Mouse (Mus musculus): ENCODE measurements around the gene Nmbr.

The Nmbr gene

GRCm38 (mm10) chr10:14705072-14706066 is at the start of gene Nmbr, which contains the start of gene Vta1:
Gene Nmbr, plus strand, starts transcription at chr10:14705591.
Gene Vta1, minus strand, starts transcription at chr10:14705560.
- peak; percentile 96 for DNase-seq (ENCODE audit: low spot score)

- DNase-seq (ENCODE audit: low spot score), result no peak
Measured at GRCm38 (mm10) chr10:14660875-14661274, 44.5 kb upstream of the Nmbr start.

GRCm38 (mm10) chr10:14666147-14666546 is 39.2 kb upstream of the Nmbr start:
- no peak for DNase-seq (ENCODE audit: low spot score)

- no peak for DNase-seq (ENCODE audit: low spot score)
Measured at GRCm38 (mm10) chr10:14685663-14686062, 19.7 kb upstream of the Nmbr start.

- DNase-seq (ENCODE audit: low spot score), result no peak
Measured at GRCm38 (mm10) chr10:14688785-14689442, 16.5 kb upstream of the Nmbr start.

GRCm38 (mm10) chr10:14690349-14690748 is 15.0 kb upstream of the Nmbr start:
- DNase-seq (ENCODE audit: low spot score), result no peak

GRCm38 (mm10) chr10:14703239-14703638 is 2.2 kb upstream of the Nmbr start:
- no peak for DNase-seq (ENCODE audit: low spot score)

GRCm38 (mm10) chr10:14703830-14704420 is 1.5 kb upstream of the Nmbr start:
- DNase-seq (ENCODE audit: low spot score), result no peak

GRCm38 (mm10) chr10:14718114-14718513 is 12.7 kb downstream of the Nmbr start, which contains the start of gene Gje1:
Gene Gje1, minus strand, starts transcription at chr10:14718214.
- no peak for DNase-seq (ENCODE audit: low spot score)

GRCm38 (mm10) chr10:14725671-14726070 is 20.3 kb downstream of the Nmbr start:
- no peak for DNase-seq (ENCODE audit: low spot score)

- no peak for DNase-seq (ENCODE audit: low spot score)
Measured at GRCm38 (mm10) chr10:14734285-14734684, 28.9 kb downstream of the Nmbr start.

- no peak for DNase-seq (ENCODE audit: low spot score)
Measured at GRCm38 (mm10) chr10:14759665-14760558, 54.5 kb downstream of the Nmbr start.

GRCm38 (mm10) chr10:14760618-14761017 is 55.2 kb downstream of the Nmbr start:
- DNase-seq (ENCODE audit: low spot score), result no peak

- no peak for DNase-seq (ENCODE audit: low spot score)
Measured at GRCm38 (mm10) chr10:14770227-14770910, 65.0 kb downstream of the Nmbr start.

- DNase-seq (ENCODE audit: low spot score), result no peak
Measured at GRCm38 (mm10) chr10:14774499-14774898, 69.1 kb downstream of the Nmbr start.

GRCm38 (mm10) chr10:14789969-14790368 is 84.6 kb downstream of the Nmbr start:
- DNase-seq (ENCODE audit: low spot score), result no peak

- DNase-seq (ENCODE audit: low spot score), result no peak
Measured at GRCm38 (mm10) chr10:14816970-14817369, 111.6 kb downstream of the Nmbr start.

Measured in ovary, postnatal 36 days (tissue).